Mouse (Mus musculus): ENCODE data around the gene Slc35e1.

DNA sequence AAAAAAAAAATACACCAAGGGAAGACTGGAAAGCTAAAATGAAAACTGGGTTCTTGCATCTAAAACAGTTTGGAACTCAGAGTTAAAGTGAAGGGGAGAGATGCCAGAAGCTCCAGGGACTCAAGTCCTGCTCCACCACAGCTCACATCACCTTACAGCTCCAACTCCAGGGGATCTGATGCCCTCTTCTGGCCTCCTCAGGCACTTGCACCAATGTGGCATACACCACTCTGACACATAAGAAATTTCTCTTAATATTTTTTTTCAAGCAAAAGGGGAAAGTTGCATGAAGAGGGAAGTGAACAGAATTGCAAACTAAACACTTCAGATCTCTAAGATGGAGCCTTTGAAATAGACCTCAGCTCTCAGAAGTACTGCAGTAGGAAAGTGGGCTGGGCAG, 46.8 kb upstream of the Slc35e1 start:
- TF ChIP-seq CTCF (IDR thresholded peaks at IDR 0.05; ENCODE audit: low read depth, low read length) (peak; percentile 68), POLR2A (IDR thresholded peaks at IDR 0.05; ENCODE audit: insufficient read depth, low read length) (no peak)
